Mouse (Mus musculus) heart, embryonic 14.5 days (tissue): ENCODE data around the gene Cdc14a. TPM values are rescaled to one million over a fixed set of nuclear protein-coding genes. Genes with fewer than 3 reads are reported as not detected.

Experiments used
- ATAC-seq: fragments of 200-750 bp; cut with Nextera tagmentation; 2 replicates; pipeline ENCODE4 v1.8.0; 2017; ENCODE audit warnings: low read depth, moderate TSS enrichment; ENCODE audit not compliant: insufficient number of reproducible peaks, insufficient read depth, low FRiP score
- H3K27ac ChIP-seq, 2 experiments: fragments of 200-500 bp in 1 of 2; fragments of 300-500 bp in 1 of 2; sonication (generic) in 1 of 2; replicated peaks in 1 of 2; 2 replicates each; pipeline ENCODE4 v1.5.1; 2012 to 2014; ENCODE audit warnings: low read depth in 2 of 2, low read length in 2 of 2, control low read depth in 1 of 2, mild to moderate bottlenecking in 1 of 2, mixed read lengths in 1 of 2; ENCODE audit not compliant: control insufficient read depth in 1 of 2, insufficient read depth in 1 of 2
- H3K27me3 ChIP-seq: fragments of 300-500 bp; sonication (generic); 2 replicates; pipeline ENCODE4 v1.6.1; 2014; ENCODE audit warnings: mild to moderate bottlenecking, low read length, control low read depth; ENCODE audit not compliant: control insufficient read depth, insufficient read depth
- H3K36me3 ChIP-seq: fragments of 300-500 bp; sonication (generic); 2 replicates; pipeline ENCODE4 v1.6.1; 2014; ENCODE audit warnings: mild to moderate bottlenecking, control low read depth, low read length, mixed read lengths; ENCODE audit not compliant: control insufficient read depth, insufficient read depth
- H3K4me1 ChIP-seq, 2 experiments: fragments of 200-500 bp in 1 of 2; fragments of 300-500 bp in 1 of 2; sonication (generic) in 1 of 2; 2 replicates each; pipeline ENCODE4 v1.6.1; 2012 to 2014; ENCODE audit warnings: low read length in 2 of 2, control low read depth in 1 of 2, mixed read lengths in 1 of 2; ENCODE audit not compliant: control insufficient read depth in 2 of 2, insufficient read depth in 2 of 2
- H3K4me2 ChIP-seq: fragments of 300-500 bp; sonication (generic); 2 replicates; pipeline ENCODE4 v1.6.1; 2014; ENCODE audit warnings: mild to moderate bottlenecking, low read length
- H3K4me3 ChIP-seq, 2 experiments: fragments of 200-500 bp in 1 of 2; fragments of 300-500 bp in 1 of 2; sonication (generic) in 1 of 2; 2 replicates each; pipeline ENCODE4 v1.5.1; 2012 to 2014; ENCODE audit warnings: low read length in 2 of 2, mild to moderate bottlenecking in 2 of 2, control low read depth in 1 of 2, low read depth in 1 of 2, moderate library complexity in 1 of 2; ENCODE audit not compliant: control insufficient read depth in 1 of 2, insufficient read depth in 1 of 2
- H3K9ac ChIP-seq: fragments of 300-500 bp; sonication (generic); 2 replicates; pipeline ENCODE4 v1.6.1; 2014; ENCODE audit warnings: mild to moderate bottlenecking, low read length
- H3K9me3 ChIP-seq: fragments of 300-500 bp; sonication (generic); 2 replicates; pipeline ENCODE4 v1.6.1; 2016; ENCODE audit warnings: low read length, control low read depth; ENCODE audit not compliant: control insufficient read depth
- WGBS: fragments of 180-500 bp; shearing (Covaris S2); extraction: QIAGEN DNeasy Blood & Tissue Kit; methylation state at CpG from one replicate; pipeline ENCODE4 v1.1.7; 2014; 5-methylcytosine and 5-hydroxymethylcytosine counted together
- polyA plus RNA-seq: library from polyadenylated mRNA; unstranded; fragments of >200 nt; fragmentation: Nextera tagmentation; extraction: Ambion mirVana; gene quantifications from 2 replicates; pipeline ENCODE4 v1.2.1, GENCODE M21; 2014

The Cdc14a gene
- polyA plus RNA-seq, 1 experiment from 2014 or later, result 4.9 TPM

- no peaks in the 10 kb centered on the region for H3K9me3 ChIP-seq
- 49% methylated on average over 4 of the region's 4 CpGs for WGBS
- H3K4me2 ChIP-seq, result no peak overlapping the region
- H3K36me3 ChIP-seq, result no peaks in the 10 kb centered on the region
- no peak for ATAC-seq
- no peaks in the 10 kb centered on the region for H3K27me3 ChIP-seq
- no peak overlapping the region for H3K27ac ChIP-seq
- no peak overlapping the region for H3K9ac ChIP-seq
- no peak overlapping the region for H3K4me3 ChIP-seq
- peaks cover 0 to 6% of the 10 kb centered on the region in 2 experiments; a peak in 3 of 4 replicates for H3K4me1 ChIP-seq
Observed at GRCm38 (mm10) chr3:116368868-116369437, 54.9 kb downstream of the Cdc14a start.

GRCm38 (mm10) chr3:116366125-116366524 is 57.7 kb downstream of the Cdc14a start:
- no peak overlapping the region for H3K27ac ChIP-seq
- ATAC-seq, result no peak
- no peak overlapping the region for H3K4me2 ChIP-seq
- H3K4me1 ChIP-seq, result peaks cover 0 to 6% of the 10 kb centered on the region in 2 experiments; a peak in 3 of 4 replicates
- no peaks in the 10 kb centered on the region for H3K27me3 ChIP-seq
- no peak overlapping the region for H3K9ac ChIP-seq
- no peaks in the 10 kb centered on the region for H3K9me3 ChIP-seq
- no peaks in the 10 kb centered on the region for H3K36me3 ChIP-seq
- no peak overlapping the region for H3K4me3 ChIP-seq
- 84% methylated on average over 2 of the region's 2 CpGs for WGBS

- 86% methylated on average over 7 of the region's 7 CpGs for WGBS
Observed at GRCm38 (mm10) chr3:116361906-116362305, 61.9 kb downstream of the Cdc14a start.

GRCm38 (mm10) chr3:116361101-116361500 is 62.7 kb downstream of the Cdc14a start:
- peaks cover 2 to 8% of the 10 kb centered on the region in 2 experiments; a peak in 2 of 4 replicates for H3K4me1 ChIP-seq
- no peaks in the 10 kb centered on the region for H3K9me3 ChIP-seq
- no peak overlapping the region for H3K27ac ChIP-seq
- no peaks in the 10 kb centered on the region for H3K36me3 ChIP-seq
- H3K27me3 ChIP-seq, result no peaks in the 10 kb centered on the region
- WGBS, result 90% methylated on average over 5 of the region's 5 CpGs
- no peak overlapping the region for H3K9ac ChIP-seq
- H3K4me3 ChIP-seq, result no peak overlapping the region
- no peak overlapping the region for H3K4me2 ChIP-seq
- ATAC-seq, result no peak

More at GRCm38 (mm10) chr3:116361906-116362305, 61.9 kb downstream of the Cdc14a start:
- H3K9me3 ChIP-seq, result no peaks in the 10 kb centered on the region
- peaks cover 2 to 8% of the 10 kb centered on the region in 2 experiments; a peak in 2 of 4 replicates for H3K4me1 ChIP-seq
- no peaks in the 10 kb centered on the region for H3K36me3 ChIP-seq
- no peak overlapping the region for H3K4me2 ChIP-seq
- no peak for ATAC-seq
- H3K27me3 ChIP-seq, result no peaks in the 10 kb centered on the region
- H3K9ac ChIP-seq, result no peak overlapping the region
- no peak overlapping the region for H3K4me3 ChIP-seq
- H3K27ac ChIP-seq, result no peak overlapping the region

GRCm38 (mm10) chr3:116357866-116358265 is 66.0 kb downstream of the Cdc14a start:
- 82% methylated on average over 7 of the region's 7 CpGs for WGBS
- no peak for ATAC-seq
- Histone ChIP-seq H3K4me3 (no peak overlapping the region), H3K27ac (no peak overlapping the region), H3K36me3 (no peaks in the 10 kb centered on the region), H3K9me3 (no peaks in the 10 kb centered on the region), H3K27me3 (no peaks in the 10 kb centered on the region), H3K4me1 (peaks cover 2 to 8% of the 10 kb centered on the region in 2 experiments; a peak in 3 of 4 replicates), H3K9ac (no peak overlapping the region), H3K4me2 (no peak overlapping the region)

- peaks cover 5 to 15% of the 10 kb centered on the region in 2 experiments for H3K4me1 ChIP-seq
- H3K4me2 ChIP-seq, result no peak overlapping the region
- H3K9ac ChIP-seq, result no peak overlapping the region
- ATAC-seq, result no peak
- no peak overlapping the region for H3K4me3 ChIP-seq
- no peak overlapping the region for H3K27ac ChIP-seq
- H3K27me3 ChIP-seq, result no peaks in the 10 kb centered on the region
- no peaks in the 10 kb centered on the region for H3K9me3 ChIP-seq
- 54% methylated on average over 4 of the region's 4 CpGs for WGBS
- no peaks in the 10 kb centered on the region for H3K36me3 ChIP-seq
Observed at GRCm38 (mm10) chr3:116357180-116357579, 66.7 kb downstream of the Cdc14a start.

- Histone ChIP-seq H3K4me2 (no peak overlapping the region), H3K27ac (no peak overlapping the region), H3K36me3 (no peaks in the 10 kb centered on the region), H3K4me3 (no peak overlapping the region), H3K9me3 (no peaks in the 10 kb centered on the region), H3K4me1 (peaks cover 8 to 16% of the 10 kb centered on the region in 2 experiments), H3K27me3 (no peaks in the 10 kb centered on the region), H3K9ac (no peak overlapping the region)
- WGBS, result 89% methylated on average over 15 of the region's 15 CpGs
- ATAC-seq, result no peak
Observed at GRCm38 (mm10) chr3:116355026-116355788, 68.6 kb downstream of the Cdc14a start.
